Mouse (Mus musculus) cerebellum, postnatal 4 days (tissue): ENCODE results near the gene Edn2.

Experiments used
- DNase-seq, 2 experiments: peaks; one replicate each; pipeline ENCODE4 v3.0.0; 2022; ENCODE audit warnings: low spot score in 2 of 2, mixed read lengths in 1 of 2

The Edn2 gene

GRCm38 (mm10) chr4:120153736-120154135, 7.3 kb upstream of the Edn2 start:
- no peak for DNase-seq

GRCm38 (mm10) chr4:120158714-120159310, 2.2 kb upstream of the Edn2 start:
- no peak for DNase-seq

GRCm38 (mm10) chr4:120162586-120162985, 1.6 kb downstream of the Edn2 start:
- DNase-seq: no peak

- DNase-seq: peak in 1 of 2 experiments; percentile 60
These were observed 2.2 kb downstream of the Edn2 start for GRCm38 (mm10) chr4:120163242-120163641.

- peak in 1 of 2 experiments; percentile 40 for DNase-seq
These were observed 3.3 kb downstream of the Edn2 start for GRCm38 (mm10) chr4:120164316-120164715.

- no peak for DNase-seq
These were observed 6.8 kb downstream of the Edn2 start for GRCm38 (mm10) chr4:120167778-120168177.

GRCm38 (mm10) chr4:120168346-120168745, 7.3 kb downstream of the Edn2 start:
- DNase-seq: peak in 1 of 2 experiments; percentile 44

- DNase-seq: no peak
These were observed 9.5 kb downstream of the Edn2 start for GRCm38 (mm10) chr4:120170387-120170936.

- DNase-seq: peak in 1 of 2 experiments; percentile 55
These were observed 11.2 kb downstream of the Edn2 start for GRCm38 (mm10) chr4:120172050-120172684.

- no peak for DNase-seq
These were observed 18.1 kb downstream of the Edn2 start for GRCm38 (mm10) chr4:120179123-120179522.

GRCm38 (mm10) chr4:120180535-120180934, 19.5 kb downstream of the Edn2 start:
- no peak for DNase-seq

- DNase-seq: no peak
These were observed 23.5 kb downstream of the Edn2 start for GRCm38 (mm10) chr4:120184374-120184991.

- no peak for DNase-seq
These were observed 25.4 kb downstream of the Edn2 start for GRCm38 (mm10) chr4:120186441-120186840.

GRCm38 (mm10) chr4:120186934-120187333, 25.9 kb downstream of the Edn2 start:
- no peak for DNase-seq

- no peak for DNase-seq
These were observed 27.2 kb downstream of the Edn2 start for GRCm38 (mm10) chr4:120188204-120188603.

GRCm38 (mm10) chr4:120188651-120189161, 27.7 kb downstream of the Edn2 start:
- DNase-seq: peak; percentile 60 to 85

- peak in 1 of 2 experiments; percentile 67 for DNase-seq
These were observed 28.9 kb downstream of the Edn2 start for GRCm38 (mm10) chr4:120189941-120190340.

GRCm38 (mm10) chr4:120191987-120192386, 31.0 kb downstream of the Edn2 start:
- DNase-seq: no peak

GRCm38 (mm10) chr4:120194026-120194425, 33.0 kb downstream of the Edn2 start:
- DNase-seq: no peak

- no peak for DNase-seq
These were observed 34.0 kb downstream of the Edn2 start for GRCm38 (mm10) chr4:120194965-120195364.

GRCm38 (mm10) chr4:120199184-120199885, 38.3 kb downstream of the Edn2 start:
- DNase-seq: no peak
